Mouse (Mus musculus) limb, embryonic 13.5 days (tissue): ENCODE measurements around the gene Rsrc1. TPM values are rescaled to one million over a fixed set of nuclear protein-coding genes. Genes with fewer than 3 reads are reported as not detected.

Source experiments
- polyA plus RNA-seq: library from polyadenylated mRNA; unstranded; fragments of >200 nt; fragmentation: Nextera tagmentation; extraction: Ambion mirVana; gene quantifications from 2 replicates; pipeline ENCODE4 v1.2.1, GENCODE M21; 2015

The Rsrc1 gene
- polyA plus RNA-seq, 1 experiment from 2014 or later, result 46.7 TPM

Other genes starting within 250 kb of the Rsrc1 start
- gene Shox2, start 381 bp downstream of the Rsrc1 start, polyA plus RNA-seq, result 61.6 and 65.2 TPM in 2 replicates